In the genomic region with DNA sequence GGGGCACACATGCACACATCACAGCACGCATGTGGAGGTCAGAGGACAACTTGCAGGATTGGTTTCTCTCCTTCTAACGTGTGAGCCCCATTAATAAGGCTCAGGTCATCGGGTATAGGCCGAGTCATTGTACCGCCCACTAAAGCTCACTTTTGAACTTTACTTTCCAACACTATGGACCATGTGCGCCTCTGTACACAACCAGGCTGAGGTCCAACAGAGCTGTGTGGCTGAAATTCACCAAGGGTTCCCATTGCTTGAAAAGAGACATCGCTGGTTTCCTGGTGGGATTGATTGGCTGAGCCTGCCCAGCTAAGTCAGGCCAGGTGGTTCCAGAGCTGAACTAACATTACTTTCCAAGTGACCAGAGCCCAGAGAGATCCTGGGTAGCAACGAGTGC, we compare ENCODE assay signal across 26 mouse cellular contexts. TPM values are rescaled to one million over a fixed set of nuclear protein-coding genes. Genes with fewer than 3 reads are reported as not detected.
DNase-seq lines count a peak whose midpoint lies in the region; ATAC-seq and TF ChIP-seq lines count a peak whose summit lies in the region.
"Had no signal": no experiment of that assay in that cellular context is flagged by ENCODE, and none has a peak within 500 bp of the region (broad histone marks: within the 10 kb centered on the region; RNA-seq: fewer than 3 reads in every experiment).

No protein-coding gene starts in this region.

- no peak for DNase-seq in forebrain, embryonic 11.5 days (ENCODE audit: low spot score)
- DNase-seq in kidney, adult 2 months = no peak
- DNase-seq in liver, embryonic 11.5 days (ENCODE audit: low spot score) = no peak
- DNase-seq: adrenal gland, postnatal 10 days; adrenal gland, postnatal 36 days; cerebellum, adult 18-20 months; cerebellum, adult 9-10 months; cerebellum, postnatal 14 days; gastrocnemius, postnatal 25 days; heart, adult 2 months; heart, postnatal 14 days had no signal

- H3K36me3 ChIP-seq in forebrain, embryonic 13.5 days (ENCODE audit: poor library complexity, severe bottlenecking) = no peaks in the 10 kb centered on the region
- H3K36me3 ChIP-seq in forebrain, embryonic 11.5 days (ENCODE audit: control insufficient read depth, insufficient read depth, low read length) = no peaks in the 10 kb centered on the region
- H3K36me3 ChIP-seq in kidney, embryonic 16.5 days (ENCODE audit: insufficient read depth, low read length) = no peaks in the 10 kb centered on the region
- no peaks in the 10 kb centered on the region for H3K36me3 ChIP-seq in kidney, adult 2 months (ENCODE audit: control insufficient read depth, insufficient read depth, low read length)
- no peaks in the 10 kb centered on the region for H3K36me3 ChIP-seq in liver, embryonic 16.5 days (ENCODE audit: control insufficient read depth, insufficient read depth)
- H3K36me3 ChIP-seq in liver, embryonic 11.5 days (ENCODE audit: control insufficient read depth, insufficient read depth, low read length) = no peaks in the 10 kb centered on the region
- H3K36me3 ChIP-seq: heart, embryonic 10.5 days; heart, embryonic 13.5 days; hindbrain, embryonic 12.5 days; hindbrain, embryonic 15.5 days had no signal

- no peak for TF ChIP-seq POLR2A in kidney, adult 2 months (IDR thresholded peaks at IDR 0.05; ENCODE audit: low read depth, low read length)

- 90% methylated on average over 8 of the region's 8 CpGs for WGBS in forebrain, embryonic 13.5 days
- WGBS in forebrain, embryonic 11.5 days = 89% methylated on average over 8 of the region's 8 CpGs
- 84% methylated on average over 8 of the region's 8 CpGs for WGBS in kidney, embryonic 16.5 days
- 88% methylated on average over 8 of the region's 8 CpGs for WGBS in kidney, adult 2 months
- 66% methylated on average over 8 of the region's 8 CpGs for WGBS in liver, embryonic 16.5 days (ENCODE audit: insufficient replicate concordance)
- WGBS in liver, embryonic 11.5 days = 81% methylated on average over 8 of the region's 8 CpGs

- no peak overlapping the region for H3K4me2 ChIP-seq in forebrain, embryonic 13.5 days
- H3K4me2 ChIP-seq in forebrain, embryonic 11.5 days (ENCODE audit: low read depth, low read length, severe bottlenecking) = no peak overlapping the region
- H3K4me2 ChIP-seq in kidney, embryonic 16.5 days (replicated peaks; ENCODE audit: low read depth, low read length) = no peak overlapping the region
- no peak overlapping the region for H3K4me2 ChIP-seq in liver, embryonic 16.5 days (ENCODE audit: low read depth, low read length)
- no peak overlapping the region for H3K4me2 ChIP-seq in liver, embryonic 11.5 days
- H3K4me2 ChIP-seq: heart, embryonic 13.5 days; hindbrain, embryonic 12.5 days; hindbrain, embryonic 15.5 days had no signal

- no peaks in the 10 kb centered on the region for H3K9me3 ChIP-seq in forebrain, embryonic 13.5 days (replicated peaks)
- H3K9me3 ChIP-seq in forebrain, embryonic 11.5 days (ENCODE audit: control insufficient read depth, low read length) = no peaks in the 10 kb centered on the region; the same call in 1 of the 2 replicates
- H3K9me3 ChIP-seq in kidney, embryonic 16.5 days (ENCODE audit: low read length) = no peaks in the 10 kb centered on the region
- H3K9me3 ChIP-seq in liver, embryonic 16.5 days (replicated peaks; ENCODE audit: control insufficient read depth, low read length) = no peaks in the 10 kb centered on the region
- no peaks in the 10 kb centered on the region for H3K9me3 ChIP-seq in liver, embryonic 11.5 days (ENCODE audit: control insufficient read depth, low read length)
- H3K9me3 ChIP-seq: heart, embryonic 10.5 days; hindbrain, embryonic 12.5 days; hindbrain, embryonic 15.5 days had no signal

- no peak overlapping the region for H3K9ac ChIP-seq in forebrain, embryonic 13.5 days
- no peak overlapping the region for H3K9ac ChIP-seq in forebrain, embryonic 11.5 days (ENCODE audit: low read length)
- 0 out of 2 replicates have a peak overlapping the region, but pooled peaks have one; percentile 8 for H3K9ac ChIP-seq in kidney, embryonic 16.5 days (replicated peaks; ENCODE audit: low read length)
- no peak overlapping the region for H3K9ac ChIP-seq in liver, embryonic 16.5 days (ENCODE audit: low read depth, low read length)
- no peak overlapping the region for H3K9ac ChIP-seq in liver, embryonic 11.5 days (ENCODE audit: low read depth, low read length)
- H3K9ac ChIP-seq: heart, embryonic 13.5 days; hindbrain, embryonic 12.5 days; hindbrain, embryonic 15.5 days had no signal

- no peak for TF ChIP-seq CTCF in kidney, adult 2 months (conservative IDR thresholded peaks at IDR 0.05; ENCODE audit: insufficient read depth, insufficient read length, low read depth, low read length)

- ATAC-seq in forebrain, embryonic 13.5 days = no peak
- ATAC-seq in forebrain, embryonic 11.5 days (replicated peaks; ENCODE audit: low FRiP score) = no peak
- no peak for ATAC-seq in kidney, embryonic 16.5 days (ENCODE audit: low FRiP score, low TSS enrichment)
- peak; percentile 67 for ATAC-seq in liver, embryonic 16.5 days (ENCODE audit: low read depth)
- no peak for ATAC-seq in liver, embryonic 11.5 days (replicated peaks; ENCODE audit: low FRiP score)
- ATAC-seq in activated CD4-positive, CD25-positive, alpha-beta regulatory T cell, adult 4 months = no peak
- ATAC-seq: CD4-positive, CD25-positive, alpha-beta regulatory T cell, adult 4 months; intestine, postnatal 0 days had no signal

- peak overlapping the region; percentile 57 for H3K27ac ChIP-seq in forebrain, embryonic 13.5 days
- no peak overlapping the region for H3K27ac ChIP-seq in forebrain, embryonic 11.5 days (ENCODE audit: low read depth, low read length)
- H3K27ac ChIP-seq in kidney, embryonic 16.5 days (ENCODE audit: low read length) = no peak overlapping the region
- H3K27ac ChIP-seq in kidney, adult 2 months (ENCODE audit: insufficient read depth, low read depth, low read length) = no peak overlapping the region
- H3K27ac ChIP-seq in liver, embryonic 16.5 days (ENCODE audit: low read length) = no peak overlapping the region
- H3K27ac ChIP-seq in liver, embryonic 11.5 days (ENCODE audit: low read depth, low read length) = no peak overlapping the region
- H3K27ac ChIP-seq: heart, adult 2 months; heart, embryonic 10.5 days; heart, embryonic 13.5 days; hindbrain, embryonic 12.5 days; hindbrain, embryonic 15.5 days had no signal

- peaks cover 3% of the 10 kb centered on the region; the same call in 1 of the 2 replicates for H3K27me3 ChIP-seq in forebrain, embryonic 13.5 days
- no peaks in the 10 kb centered on the region for H3K27me3 ChIP-seq in forebrain, embryonic 11.5 days (ENCODE audit: control insufficient read depth, insufficient read depth, low read length)
- no peaks in the 10 kb centered on the region for H3K27me3 ChIP-seq in kidney, embryonic 16.5 days (ENCODE audit: insufficient read depth, low read length)
- no peaks in the 10 kb centered on the region for H3K27me3 ChIP-seq in kidney, adult 2 months (replicated peaks; ENCODE audit: control insufficient read depth, insufficient read depth, low read length)
- H3K27me3 ChIP-seq in liver, embryonic 16.5 days (ENCODE audit: control insufficient read depth, insufficient read depth, low read depth, low read length) = no peaks in the 10 kb centered on the region
- peaks cover 5% of the 10 kb centered on the region; the same call in 1 of the 2 replicates for H3K27me3 ChIP-seq in liver, embryonic 11.5 days (replicated peaks; ENCODE audit: control insufficient read depth, insufficient read depth, low read length)

- no peak overlapping the region for H3K4me3 ChIP-seq in forebrain, embryonic 13.5 days
- H3K4me3 ChIP-seq in forebrain, embryonic 11.5 days (ENCODE audit: low read depth, low read length) = no peak overlapping the region
- H3K4me3 ChIP-seq in kidney, embryonic 16.5 days (ENCODE audit: low read length) = no peak overlapping the region
- no peak overlapping the region for H3K4me3 ChIP-seq in kidney, adult 2 months (ENCODE audit: insufficient read depth, low read depth, low read length)
- no peak overlapping the region for H3K4me3 ChIP-seq in liver, embryonic 16.5 days (ENCODE audit: low read depth, low read length)
- H3K4me3 ChIP-seq in liver, embryonic 11.5 days (ENCODE audit: low read depth, low read length) = no peak overlapping the region
- H3K4me3 ChIP-seq: heart, adult 2 months; heart, embryonic 10.5 days; heart, embryonic 13.5 days; hindbrain, embryonic 12.5 days; hindbrain, embryonic 15.5 days had no signal

- peaks cover 18% of the 10 kb centered on the region for H3K4me1 ChIP-seq in forebrain, embryonic 13.5 days
- no peaks in the 10 kb centered on the region for H3K4me1 ChIP-seq in forebrain, embryonic 11.5 days (replicated peaks; ENCODE audit: control insufficient read depth, insufficient read depth, low read length)
- H3K4me1 ChIP-seq in kidney, embryonic 16.5 days (ENCODE audit: insufficient read depth, low read length) = no peaks in the 10 kb centered on the region; the same call in 1 of the 2 replicates
- no peaks in the 10 kb centered on the region for H3K4me1 ChIP-seq in kidney, adult 2 months (ENCODE audit: control insufficient read depth, insufficient read depth, low read length)
- no peaks in the 10 kb centered on the region; the same call in 1 of the 2 replicates for H3K4me1 ChIP-seq in liver, embryonic 16.5 days (ENCODE audit: control insufficient read depth, low read depth, low read length)
- H3K4me1 ChIP-seq in liver, embryonic 11.5 days (replicated peaks; ENCODE audit: control insufficient read depth, insufficient read depth, low read length) = no peaks in the 10 kb centered on the region

RNA-seq across cellular contexts. Expression of a gene that starts 3.6 kb away (rescaled TPM):
- polyA plus RNA-seq in forebrain, embryonic 13.5 days (2015; fragmentation: Nextera tagmentation; extraction: Ambion mirVana) = not detected in 2 replicates
- polyA plus RNA-seq in forebrain, embryonic 11.5 days (2014; fragmentation: Nextera tagmentation; extraction: Ambion mirVana) = not detected in 2 replicates
- polyA plus RNA-seq in kidney, embryonic 16.5 days (2015; fragmentation: Nextera tagmentation; extraction: Ambion mirVana) = not detected in 2 replicates
- 0.14 and 0.19 TPM in 2 replicates for polyA plus RNA-seq in kidney, adult 2 months (2012; rRNA removed)
- polyA plus RNA-seq in liver, embryonic 16.5 days (2015; fragmentation: Nextera tagmentation; extraction: Ambion mirVana) = not detected in 2 replicates
- polyA plus RNA-seq in liver, embryonic 11.5 days (2014; fragmentation: Nextera tagmentation; extraction: Ambion mirVana) = not detected in 2 replicates
- not detected for polyA plus RNA-seq in activated CD4-positive, CD25-positive, alpha-beta regulatory T cell, adult 4 months (2017; shearing (Covaris generic))
- polyA plus RNA-seq: C2C12; CD4-positive, CD25-positive, alpha-beta regulatory T cell, adult 4 months; embryonic facial prominence, embryonic 11.5 days; embryonic facial prominence, embryonic 14.5 days; heart, embryonic 10.5 days; heart, embryonic 13.5 days; heart, embryonic 16.5 days; hindbrain, embryonic 12.5 days; hindbrain, embryonic 15.5 days; intestine, embryonic 14.5 days; intestine, postnatal 0 days had no signal

RNA-seq across cellular contexts. Expression of a gene that starts 32.8 kb away (rescaled TPM):
- polyA plus RNA-seq in forebrain, embryonic 13.5 days (2015; fragmentation: Nextera tagmentation; extraction: Ambion mirVana) = 0.11 and 0.23 TPM in 2 replicates
- 0.36 TPM in 1 of 2 replicates, not detected in the other for polyA plus RNA-seq in forebrain, embryonic 11.5 days (2014; fragmentation: Nextera tagmentation; extraction: Ambion mirVana)
- polyA plus RNA-seq in kidney, embryonic 16.5 days (2015; fragmentation: Nextera tagmentation; extraction: Ambion mirVana) = 0.28 and 0.30 TPM in 2 replicates
- 0.05 TPM in 1 of 2 replicates, not detected in the other for polyA plus RNA-seq in kidney, adult 2 months (2012; rRNA removed)
- polyA plus RNA-seq in liver, embryonic 16.5 days (2015; fragmentation: Nextera tagmentation; extraction: Ambion mirVana) = not detected in 2 replicates
- 0.19 TPM in 1 of 2 replicates, not detected in the other for polyA plus RNA-seq in liver, embryonic 11.5 days (2014; fragmentation: Nextera tagmentation; extraction: Ambion mirVana)
- not detected for polyA plus RNA-seq in activated CD4-positive, CD25-positive, alpha-beta regulatory T cell, adult 4 months (2017; shearing (Covaris generic))
- polyA plus RNA-seq: C2C12; CD4-positive, CD25-positive, alpha-beta regulatory T cell, adult 4 months; embryonic facial prominence, embryonic 11.5 days; heart, adult 2 months; intestine, postnatal 0 days had no signal

RNA-seq across cellular contexts. Expression of a gene that starts 34.8 kb away (rescaled TPM):
- 0.96 and 1.3 TPM in 2 replicates for polyA plus RNA-seq in forebrain, embryonic 13.5 days (2015; fragmentation: Nextera tagmentation; extraction: Ambion mirVana)
- 0.60 and 1.1 TPM in 2 replicates for polyA plus RNA-seq in forebrain, embryonic 11.5 days (2014; fragmentation: Nextera tagmentation; extraction: Ambion mirVana)
- 1.0 and 1.1 TPM in 2 replicates for polyA plus RNA-seq in kidney, embryonic 16.5 days (2015; fragmentation: Nextera tagmentation; extraction: Ambion mirVana)
- 7.9 and 30.1 TPM in 2 replicates for polyA plus RNA-seq in kidney, adult 2 months (2012; rRNA removed)
- 16.4 and 19.3 TPM in 2 replicates for polyA plus RNA-seq in liver, embryonic 16.5 days (2015; fragmentation: Nextera tagmentation; extraction: Ambion mirVana)
- polyA plus RNA-seq in liver, embryonic 11.5 days (2014; fragmentation: Nextera tagmentation; extraction: Ambion mirVana) = 14.4 and 19.5 TPM in 2 replicates
- polyA plus RNA-seq in activated CD4-positive, CD25-positive, alpha-beta regulatory T cell, adult 4 months (2017; shearing (Covaris generic)) = 100 to 1,000 TPM; 420 to 495 TPM

RNA-seq across cellular contexts. Expression of a gene that starts 58.1 kb away (rescaled TPM):
- 181 and 198 TPM in 2 replicates for polyA plus RNA-seq in forebrain, embryonic 13.5 days (2015; fragmentation: Nextera tagmentation; extraction: Ambion mirVana)
- 297 and 318 TPM in 2 replicates for polyA plus RNA-seq in forebrain, embryonic 11.5 days (2014; fragmentation: Nextera tagmentation; extraction: Ambion mirVana)
- 195 and 203 TPM in 2 replicates for polyA plus RNA-seq in kidney, embryonic 16.5 days (2015; fragmentation: Nextera tagmentation; extraction: Ambion mirVana)
- 10.0 and 13.2 TPM in 2 replicates for polyA plus RNA-seq in kidney, adult 2 months (2012; rRNA removed)
- 5.0 and 6.5 TPM in 2 replicates for polyA plus RNA-seq in liver, embryonic 16.5 days (2015; fragmentation: Nextera tagmentation; extraction: Ambion mirVana)
- polyA plus RNA-seq in liver, embryonic 11.5 days (2014; fragmentation: Nextera tagmentation; extraction: Ambion mirVana) = 69.3 and 75.9 TPM in 2 replicates
- polyA plus RNA-seq in activated CD4-positive, CD25-positive, alpha-beta regulatory T cell, adult 4 months (2017; shearing (Covaris generic)) = 1 to 10 TPM; 1.5 to 2.8 TPM

RNA-seq across cellular contexts. Expression of a gene that starts 59.9 kb away (rescaled TPM):
- 5.0 and 6.4 TPM in 2 replicates for polyA plus RNA-seq in forebrain, embryonic 13.5 days (2015; fragmentation: Nextera tagmentation; extraction: Ambion mirVana)
- 5.6 and 6.8 TPM in 2 replicates for polyA plus RNA-seq in forebrain, embryonic 11.5 days (2014; fragmentation: Nextera tagmentation; extraction: Ambion mirVana)
- 22.3 and 23.6 TPM in 2 replicates for polyA plus RNA-seq in kidney, embryonic 16.5 days (2015; fragmentation: Nextera tagmentation; extraction: Ambion mirVana)
- polyA plus RNA-seq in kidney, adult 2 months (2012; rRNA removed) = 17.9 and 18.2 TPM in 2 replicates
- 0.85 and 1.7 TPM in 2 replicates for polyA plus RNA-seq in liver, embryonic 16.5 days (2015; fragmentation: Nextera tagmentation; extraction: Ambion mirVana)
- 2.3 and 3.9 TPM in 2 replicates for polyA plus RNA-seq in liver, embryonic 11.5 days (2014; fragmentation: Nextera tagmentation; extraction: Ambion mirVana)
- 10 to 100 TPM; 21.7 to 27.8 TPM for polyA plus RNA-seq in activated CD4-positive, CD25-positive, alpha-beta regulatory T cell, adult 4 months (2017; shearing (Covaris generic))

Comparison
In these comparisons a context has a peak if more than half of its experiments do, and no peak if none do; other contexts are left out.
1. RNA of a gene that starts 34.8 kb away (polyA plus RNA-seq): 420 to 495 TPM in activated CD4-positive, CD25-positive, alpha-beta regulatory T cell, adult 4 months; 7.9 to 30.1 TPM in kidney, adult 2 months, 14.4 to 19.5 TPM in liver, embryonic 11.5 days, 16.4 to 19.3 TPM in liver, embryonic 16.5 days, 1.0 to 1.1 TPM in kidney, embryonic 16.5 days, 0.96 to 1.3 TPM in forebrain, embryonic 13.5 days and 0.60 to 1.1 TPM in forebrain, embryonic 11.5 days; every median in the first group is over 10 times any median in the second.